Mouse (Mus musculus): ENCODE results near the gene Ahnak. TPM values are rescaled to one million over a fixed set of nuclear protein-coding genes. Genes with fewer than 3 reads are reported as not detected.

Ahnak gene
- 70.1 TPM for polyA plus RNA-seq (2014; fragmentation: Illumina TruSeq; extraction: RNeasy Lipid Tissue Mini Kit (QIAGEN cat#74804))

DNA sequence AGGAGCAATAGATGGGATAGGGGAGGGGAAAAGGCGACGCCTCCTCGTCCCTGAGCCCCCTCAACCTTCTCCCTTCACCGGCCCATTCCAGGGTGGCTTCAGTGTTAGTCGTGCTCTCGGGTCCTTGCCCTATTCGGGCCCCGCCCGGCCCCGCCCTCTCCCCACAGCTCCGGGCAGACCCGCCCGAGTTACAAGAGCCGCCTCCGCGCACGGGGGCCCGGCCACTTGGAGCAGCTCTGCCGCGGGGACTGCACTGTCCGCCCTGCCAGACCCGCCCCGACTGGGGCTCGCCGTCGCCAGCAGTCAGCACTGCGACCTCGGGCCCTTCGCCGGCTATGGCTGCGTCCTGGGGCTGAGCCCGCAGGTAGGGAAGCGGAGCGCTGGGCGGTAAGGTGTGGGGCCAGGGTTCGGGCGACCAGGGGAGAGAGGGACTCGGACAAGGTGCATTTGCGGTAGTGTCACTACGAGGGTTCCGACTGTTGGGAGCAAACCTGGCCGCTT is at the start of gene Ahnak:
Ahnak (plus strand) TSS at position 219 of the 501 bp plus-strand sequence.

DNA sequence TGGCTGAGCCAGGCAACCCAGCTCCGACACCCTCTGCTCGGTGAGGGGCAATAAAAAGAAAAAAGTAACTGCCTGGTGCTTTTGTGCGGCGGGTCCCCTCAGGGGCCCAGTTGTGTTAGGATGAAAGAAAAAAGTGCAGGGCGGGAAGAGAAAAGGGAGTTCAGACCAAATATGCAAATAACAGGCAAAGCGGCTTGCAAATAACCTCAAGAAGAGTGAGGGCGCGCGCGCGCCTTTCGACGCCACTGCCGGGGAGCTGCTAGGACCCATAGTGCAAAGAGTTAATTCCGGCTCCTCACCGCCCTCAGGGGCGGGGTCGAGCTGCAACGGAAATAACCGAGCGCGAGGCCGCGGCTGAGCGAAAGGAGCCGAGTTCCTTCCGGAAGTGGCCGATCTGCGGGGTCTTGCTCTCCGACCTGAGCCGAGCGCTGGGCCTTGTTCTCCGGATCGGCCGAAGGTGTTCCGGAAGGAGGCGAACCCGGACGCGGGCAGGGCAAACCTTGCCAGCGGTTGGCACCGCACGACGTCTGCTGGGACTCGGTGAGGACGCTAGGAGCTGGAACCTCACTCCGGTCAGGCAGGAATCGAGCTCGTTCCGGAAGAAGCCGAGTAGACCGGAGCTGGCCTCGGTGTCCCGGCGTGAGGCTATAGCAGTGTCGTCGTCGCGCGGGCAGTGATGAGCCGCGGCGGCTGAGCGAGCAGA is 47.4 kb upstream of the Ahnak start, which contains the start of gene Mta2:
Mta2 (plus strand) TSS at position 361 of the 703 bp plus-strand sequence.

DNA sequence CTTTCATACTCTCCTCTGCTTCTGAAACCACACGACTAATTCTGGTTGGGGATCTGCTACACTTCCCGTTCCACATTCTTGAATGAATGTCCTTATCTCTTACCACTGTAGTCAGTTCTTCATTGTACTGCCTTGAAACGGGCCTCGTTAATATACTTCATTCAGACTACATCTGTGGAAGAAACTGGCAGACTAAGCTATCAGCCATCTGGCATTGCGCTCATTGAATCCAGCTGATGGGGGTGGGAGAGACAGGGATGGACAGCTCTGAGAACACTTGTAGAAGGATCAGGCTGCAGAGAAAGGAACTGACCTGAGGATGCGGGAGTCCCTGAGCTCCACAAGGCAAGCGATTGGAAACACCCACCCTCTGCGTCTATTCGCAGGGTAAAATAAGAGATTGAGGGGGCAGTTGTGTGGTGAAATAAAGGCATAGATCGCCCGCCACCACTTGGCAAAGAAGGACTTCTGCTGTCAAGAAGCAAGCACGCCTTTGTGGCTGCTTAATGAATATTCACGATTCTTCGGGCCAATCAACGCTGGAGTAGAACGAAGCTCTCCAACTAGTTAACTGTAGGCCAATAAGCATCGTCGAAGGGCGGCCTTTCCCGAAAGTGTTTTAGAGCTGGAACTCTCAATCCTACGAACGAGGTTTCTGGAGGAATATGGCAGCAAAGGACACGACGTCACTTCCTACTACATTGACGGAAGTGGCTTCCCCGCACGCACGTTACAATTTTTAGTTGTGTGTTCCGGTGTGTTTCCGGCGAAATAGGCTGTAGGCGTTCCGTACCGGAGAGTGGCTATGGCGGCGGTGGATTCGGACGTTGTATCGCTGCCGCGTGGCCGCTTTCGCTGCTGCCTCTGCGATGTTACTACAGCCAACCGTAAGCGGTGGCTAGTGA is 35.7 kb upstream of the Ahnak start, which contains the start of gene Tut1:
Tut1 (plus strand) TSS at position 713 of the 905 bp plus-strand sequence.

DNA sequence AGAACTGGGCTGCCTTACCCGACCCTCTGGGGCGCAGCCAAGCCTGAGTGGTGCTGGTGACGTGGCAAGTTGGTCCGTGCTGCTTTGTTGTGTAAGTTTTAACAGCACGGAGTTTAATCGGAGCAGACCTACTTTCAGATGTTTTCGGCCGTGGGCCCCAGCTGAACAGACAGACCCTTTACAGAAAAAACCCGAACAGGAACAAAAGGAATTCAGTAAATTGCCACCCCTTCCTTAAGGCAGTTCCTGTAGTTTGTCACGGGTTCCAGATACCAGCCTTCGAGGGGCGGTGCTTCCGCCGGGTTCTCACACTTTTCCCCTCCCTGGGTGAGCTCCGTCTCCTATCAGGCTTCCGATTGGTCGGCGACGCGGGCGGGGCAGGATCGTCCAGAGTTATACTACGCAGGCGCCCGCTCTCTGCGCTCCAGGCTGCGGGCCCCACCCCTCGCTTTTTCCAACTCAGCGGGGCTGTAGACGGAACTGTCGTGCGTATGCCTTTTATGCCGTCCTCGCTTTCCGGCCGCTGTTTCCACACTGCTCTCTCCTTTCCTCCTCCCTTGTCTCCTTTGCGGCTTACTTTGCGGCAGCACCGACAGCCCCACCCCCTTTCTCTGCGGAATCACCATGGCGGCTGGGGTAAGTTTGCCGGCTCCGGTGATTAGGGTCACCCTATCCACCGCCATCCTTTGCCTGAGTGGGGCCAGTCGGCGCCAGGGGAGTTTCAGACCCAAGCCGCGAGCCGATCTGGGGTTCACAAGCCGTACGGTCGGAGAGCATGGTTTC is 22.3 kb upstream of the Ahnak start, which contains the start of gene Eef1g:
Eef1g (plus strand) TSS at position 452 of the 783 bp plus-strand sequence.

DNA sequence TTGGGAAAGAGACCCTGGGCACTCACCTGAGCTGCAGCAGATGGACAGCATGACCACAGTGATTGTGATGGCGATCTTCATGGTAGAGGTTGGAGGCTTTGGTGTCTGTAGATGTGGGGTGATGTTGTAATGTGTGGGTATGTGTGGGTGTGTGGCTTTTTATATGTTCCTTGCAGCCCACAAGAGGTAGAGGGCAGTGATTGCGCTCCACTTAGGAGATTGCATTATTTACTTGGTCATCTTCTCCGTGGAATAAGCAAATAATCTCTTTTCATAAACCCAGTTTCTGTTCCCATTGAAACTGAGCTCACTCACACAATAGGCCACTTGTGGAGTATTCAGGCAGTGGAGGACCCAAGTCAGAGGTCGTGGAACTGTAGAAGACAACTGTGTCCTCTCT is 98.7 kb downstream of the Ahnak start, which contains the start of gene Scgb1a1:
Scgb1a1 (minus strand) TSS at position 138 of the 400 bp plus-strand sequence.

Other genes starting within 250 kb of the Ahnak start
- not detected for gene 1700092M07Rik, start 248.6 kb upstream of the Ahnak start, polyA plus RNA-seq (2014; fragmentation: Illumina TruSeq; extraction: RNeasy Lipid Tissue Mini Kit (QIAGEN cat#74804))
- gene Stx5a, start 247.9 kb upstream of the Ahnak start, polyA plus RNA-seq (2014; fragmentation: Illumina TruSeq; extraction: RNeasy Lipid Tissue Mini Kit (QIAGEN cat#74804)), result 65.4 TPM
- gene Nxf1, start 232.2 kb upstream of the Ahnak start, polyA plus RNA-seq (2014; fragmentation: Illumina TruSeq; extraction: RNeasy Lipid Tissue Mini Kit (QIAGEN cat#74804)), result 63.1 TPM
- gene Tmem223, start 218.3 kb upstream of the Ahnak start, polyA plus RNA-seq (2014; fragmentation: Illumina TruSeq; extraction: RNeasy Lipid Tissue Mini Kit (QIAGEN cat#74804)), result 26.6 TPM
- gene Tmem179b, start 214.8 kb upstream of the Ahnak start, polyA plus RNA-seq (2014; fragmentation: Illumina TruSeq; extraction: RNeasy Lipid Tissue Mini Kit (QIAGEN cat#74804)), result 29.5 TPM
- 1.2 TPM for gene Taf6l, start 202.9 kb upstream of the Ahnak start, polyA plus RNA-seq (2014; fragmentation: Illumina TruSeq; extraction: RNeasy Lipid Tissue Mini Kit (QIAGEN cat#74804))
- 64.4 TPM for gene Polr2g, start 190.7 kb upstream of the Ahnak start, polyA plus RNA-seq (2014; fragmentation: Illumina TruSeq; extraction: RNeasy Lipid Tissue Mini Kit (QIAGEN cat#74804))
- not detected for gene Zbtb3, start 186.7 kb upstream of the Ahnak start, polyA plus RNA-seq (2014; fragmentation: Illumina TruSeq; extraction: RNeasy Lipid Tissue Mini Kit (QIAGEN cat#74804))
- gene Ttc9c, start 170.0 kb upstream of the Ahnak start, polyA plus RNA-seq (2014; fragmentation: Illumina TruSeq; extraction: RNeasy Lipid Tissue Mini Kit (QIAGEN cat#74804)), result 110 TPM
- 169 TPM for gene Hnrnpul2, start 169.3 kb upstream of the Ahnak start, polyA plus RNA-seq (2014; fragmentation: Illumina TruSeq; extraction: RNeasy Lipid Tissue Mini Kit (QIAGEN cat#74804))
- gene AC129217.1, start 159.5 kb upstream of the Ahnak start, polyA plus RNA-seq (2014; fragmentation: Illumina TruSeq; extraction: RNeasy Lipid Tissue Mini Kit (QIAGEN cat#74804)), result 3.6 TPM
- gene Bscl2, start 151.8 kb upstream of the Ahnak start, polyA plus RNA-seq (2014; fragmentation: Illumina TruSeq; extraction: RNeasy Lipid Tissue Mini Kit (QIAGEN cat#74804)), result 25.1 TPM
- gene Gng3, start 150.1 kb upstream of the Ahnak start, polyA plus RNA-seq (2014; fragmentation: Illumina TruSeq; extraction: RNeasy Lipid Tissue Mini Kit (QIAGEN cat#74804)), result 0.57 TPM
- 10.2 TPM for gene Lrrn4cl, start 138.5 kb upstream of the Ahnak start, polyA plus RNA-seq (2014; fragmentation: Illumina TruSeq; extraction: RNeasy Lipid Tissue Mini Kit (QIAGEN cat#74804))
- gene Ubxn1, start 117.8 kb upstream of the Ahnak start, polyA plus RNA-seq (2014; fragmentation: Illumina TruSeq; extraction: RNeasy Lipid Tissue Mini Kit (QIAGEN cat#74804)), result 15.6 TPM
- gene Uqcc3, start 108.4 kb upstream of the Ahnak start, polyA plus RNA-seq (2014; fragmentation: Illumina TruSeq; extraction: RNeasy Lipid Tissue Mini Kit (QIAGEN cat#74804)), result 2.8 TPM
- gene Lbhd1, start 105.6 kb upstream of the Ahnak start, polyA plus RNA-seq (2014; fragmentation: Illumina TruSeq; extraction: RNeasy Lipid Tissue Mini Kit (QIAGEN cat#74804)), result 51.7 TPM
- not detected for gene Gm49403, start 105.4 kb upstream of the Ahnak start, polyA plus RNA-seq (2014; fragmentation: Illumina TruSeq; extraction: RNeasy Lipid Tissue Mini Kit (QIAGEN cat#74804))
- 17.4 TPM for gene 1810009A15Rik, start 100.4 kb upstream of the Ahnak start, polyA plus RNA-seq (2014; fragmentation: Illumina TruSeq; extraction: RNeasy Lipid Tissue Mini Kit (QIAGEN cat#74804))
- gene Gm49416, start 100.4 kb upstream of the Ahnak start, polyA plus RNA-seq (2014; fragmentation: Illumina TruSeq; extraction: RNeasy Lipid Tissue Mini Kit (QIAGEN cat#74804)), result not detected
- 1.3 TPM for gene Ints5, start 96.3 kb upstream of the Ahnak start, polyA plus RNA-seq (2014; fragmentation: Illumina TruSeq; extraction: RNeasy Lipid Tissue Mini Kit (QIAGEN cat#74804))
- 88.1 TPM for gene Ganab, start 91.2 kb upstream of the Ahnak start, polyA plus RNA-seq (2014; fragmentation: Illumina TruSeq; extraction: RNeasy Lipid Tissue Mini Kit (QIAGEN cat#74804))
- gene B3gat3, start 68.9 kb upstream of the Ahnak start, polyA plus RNA-seq (2014; fragmentation: Illumina TruSeq; extraction: RNeasy Lipid Tissue Mini Kit (QIAGEN cat#74804)), result 6.5 TPM
- 0.60 TPM for gene Rom1, start 59.9 kb upstream of the Ahnak start, polyA plus RNA-seq (2014; fragmentation: Illumina TruSeq; extraction: RNeasy Lipid Tissue Mini Kit (QIAGEN cat#74804))
- gene Eml3, start 59.7 kb upstream of the Ahnak start, polyA plus RNA-seq (2014; fragmentation: Illumina TruSeq; extraction: RNeasy Lipid Tissue Mini Kit (QIAGEN cat#74804)), result 3.0 TPM
- gene Mta2, start 47.4 kb upstream of the Ahnak start, polyA plus RNA-seq (2014; fragmentation: Illumina TruSeq; extraction: RNeasy Lipid Tissue Mini Kit (QIAGEN cat#74804)), result 93.8 TPM
- 2.3 TPM for gene Tut1, start 35.4 kb upstream of the Ahnak start, polyA plus RNA-seq (2014; fragmentation: Illumina TruSeq; extraction: RNeasy Lipid Tissue Mini Kit (QIAGEN cat#74804))
- gene Eef1g, start 22.2 kb upstream of the Ahnak start, polyA plus RNA-seq (2014; fragmentation: Illumina TruSeq; extraction: RNeasy Lipid Tissue Mini Kit (QIAGEN cat#74804)), result 118 TPM
- 1.4 TPM for gene Scgb1a1, start 98.7 kb downstream of the Ahnak start, polyA plus RNA-seq (2014; fragmentation: Illumina TruSeq; extraction: RNeasy Lipid Tissue Mini Kit (QIAGEN cat#74804))
- 16.0 TPM for gene Asrgl1, start 146.4 kb downstream of the Ahnak start, polyA plus RNA-seq (2014; fragmentation: Illumina TruSeq; extraction: RNeasy Lipid Tissue Mini Kit (QIAGEN cat#74804))

All from ovary, adult 10 weeks (tissue).